Mouse (Mus musculus) thymus, adult 2 months (tissue): Measurements from ENCODE around the gene Trabd. TPM values are rescaled to one million over a fixed set of nuclear protein-coding genes. Genes with fewer than 3 reads are reported as not detected.

Experiments used
- DNase-seq: peaks from one replicate; pipeline ENCODE4 v3.0.0; 2021
- H3K27ac ChIP-seq: fragments of 200-500 bp; 2 replicates; pipeline ENCODE4 v1.5.1; 2012; ENCODE audit warnings: low read length, control low read depth; ENCODE audit not compliant: control insufficient read depth, insufficient read depth
- H3K27me3 ChIP-seq: fragments of 200-500 bp; 2 replicates; pipeline ENCODE4 v1.6.1; 2012; ENCODE audit warnings: mild to moderate bottlenecking, low read length, moderate library complexity, mixed read lengths; ENCODE audit not compliant: control insufficient read depth, insufficient read depth
- H3K36me3 ChIP-seq: fragments of 200-500 bp; 2 replicates; pipeline ENCODE4 v1.6.1; 2012; ENCODE audit warnings: mild to moderate bottlenecking, low read length, moderate library complexity; ENCODE audit not compliant: control insufficient read depth, insufficient read depth
- H3K4me1 ChIP-seq: fragments of 200-500 bp; replicated peaks from 2 replicates; pipeline ENCODE4 v1.6.1; 2012; ENCODE audit warnings: low read length; ENCODE audit not compliant: control insufficient read depth, insufficient read depth
- H3K4me3 ChIP-seq: fragments of 200-500 bp; 2 replicates; pipeline ENCODE4 v1.5.1; 2012; ENCODE audit warnings: mild to moderate bottlenecking, low read length, control low read depth, moderate library complexity; ENCODE audit not compliant: control insufficient read depth, insufficient read depth
- CTCF ChIP-seq: fragments of 200-500 bp; IDR thresholded peaks from 2 replicates; pipeline ENCODE4 v1.5.1; 2012; ENCODE audit warnings: mild to moderate bottlenecking, control low read depth, low read length, moderate library complexity, borderline replicate concordance; ENCODE audit not compliant: control insufficient read depth, poor library complexity, insufficient read depth; ENCODE audit errors: extremely low read depth
- POLR2A ChIP-seq: fragments of 200-500 bp; IDR thresholded peaks from 2 replicates; pipeline ENCODE4 v1.6.1; 2012; ENCODE audit warnings: mild to moderate bottlenecking, low read length, control low read depth, moderate library complexity; ENCODE audit not compliant: control insufficient read depth, poor library complexity, insufficient read depth; ENCODE audit errors: extremely low read depth
- WGBS: fragments of 180-500 bp; shearing (Covaris S2); methylation state at CpG from one replicate; pipeline ENCODE4 v1.1.7; 2018; 5-methylcytosine and 5-hydroxymethylcytosine counted together
- polyA plus RNA-seq: library from polyadenylated mRNA; depleted of rRNA; stranded (reverse); fragments of >200 nt; gene quantifications from 2 replicates; pipeline ENCODE4 v1.2.3, GENCODE M21; 2012

The Trabd gene
- polyA plus RNA-seq, 1 experiment, result 81.2 TPM

- Histone ChIP-seq H3K36me3 (no peaks in the 10 kb centered on the region), H3K27me3 (no peaks in the 10 kb centered on the region), H3K27ac (peak overlapping the region; percentile 16; the same call in 1 of the 2 replicates), H3K4me1 (peaks cover 37% of the 10 kb centered on the region), H3K4me3 (peak overlapping the region; percentile 97)
- WGBS, result under 1% methylated on average over 34 of the region's 39 CpGs
- TF ChIP-seq CTCF (no peak), POLR2A (peak; percentile 9; the same call in 1 of the 2 replicates)
- peak; percentile 48 for DNase-seq
These were observed 1.3 kb downstream of the Trabd start for GRCm38 (mm10) chr15:89076156-89076731.

DNA sequence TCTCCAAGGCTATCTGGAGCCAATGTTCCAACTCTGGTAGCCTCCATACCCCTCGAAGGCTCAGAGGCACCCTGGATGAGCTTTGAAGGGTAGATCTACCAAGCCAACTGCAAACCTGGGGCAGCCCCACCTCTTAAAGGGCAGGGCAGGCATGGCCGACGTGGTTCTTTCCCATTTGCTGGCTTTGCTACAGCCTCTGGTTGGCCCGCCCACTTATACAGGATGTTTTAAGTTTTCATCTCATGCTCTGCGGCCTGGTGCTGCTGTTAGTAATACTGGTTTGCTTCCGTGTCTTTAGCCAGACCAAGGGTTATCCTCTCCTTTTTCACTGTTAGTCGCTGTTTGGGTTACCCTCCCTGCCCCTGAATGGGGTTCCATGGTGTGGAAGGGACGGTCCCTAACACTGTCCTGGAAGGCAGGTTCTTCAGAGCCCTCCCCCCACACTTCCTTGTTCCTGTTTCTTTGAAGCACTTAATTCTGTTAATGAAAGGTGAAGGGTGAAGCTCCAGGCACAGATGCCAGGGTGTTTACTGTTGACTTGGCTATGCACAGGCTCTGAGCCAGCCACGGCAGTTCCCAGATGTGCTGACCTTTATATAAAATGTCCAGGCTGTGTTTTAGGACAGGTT, 3.4 kb downstream of the Trabd start:
- TF ChIP-seq POLR2A, result 0 out of 2 replicates have a peak, but pooled peaks have one; percentile 20
- TF ChIP-seq CTCF, result no peak
- WGBS, result 9% methylated on average over 9 of the region's 9 CpGs
- Histone ChIP-seq H3K4me3 (peak overlapping the region; percentile 50), H3K27me3 (no peaks in the 10 kb centered on the region), H3K4me1 (peaks cover 37% of the 10 kb centered on the region), H3K27ac (peak overlapping the region; percentile 73), H3K36me3 (peaks cover 6% of the 10 kb centered on the region)
- peak; percentile 72 for DNase-seq

GRCm38 (mm10) chr15:89083906-89084305, 9.0 kb downstream of the Trabd start:
- 95% methylated on average over 1 of the region's 1 CpGs for WGBS
- Histone ChIP-seq H3K27ac (no peak overlapping the region), H3K27me3 (no peaks in the 10 kb centered on the region), H3K4me3 (no peak overlapping the region), H3K36me3 (peaks cover 15% of the 10 kb centered on the region), H3K4me1 (peaks cover under 1% of the 10 kb centered on the region; the same call in 1 of the 2 replicates)
- DNase-seq, result no peak
- no peak for TF ChIP-seq CTCF
- no peak for TF ChIP-seq POLR2A

DNA sequence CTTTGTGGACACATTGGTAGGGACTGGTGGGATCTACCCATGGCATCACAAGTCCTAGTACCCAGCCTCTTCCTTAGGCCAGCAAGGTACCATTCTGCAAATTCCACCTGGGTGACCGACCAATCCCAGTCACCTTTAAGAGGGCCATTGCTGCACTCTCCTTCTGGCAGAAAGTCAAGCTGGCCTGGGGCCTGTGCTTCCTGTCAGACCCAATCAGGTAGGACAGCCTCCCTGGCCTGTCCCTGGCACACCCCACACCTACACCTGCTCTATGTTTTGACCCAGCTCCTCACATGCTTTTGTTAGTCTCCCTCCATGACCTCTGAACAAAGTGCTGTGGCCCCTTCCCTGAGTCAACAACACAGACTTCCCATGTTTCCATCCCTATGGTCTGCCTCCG, 9.9 kb downstream of the Trabd start:
- WGBS, result 98% methylated on average over 2 of the region's 2 CpGs
- H3K27me3 ChIP-seq, result no peaks in the 10 kb centered on the region
- peaks cover 15% of the 10 kb centered on the region for H3K36me3 ChIP-seq
- peaks cover 4% of the 10 kb centered on the region for H3K4me1 ChIP-seq
- no peak overlapping the region for H3K27ac ChIP-seq
- no peak for DNase-seq
- TF ChIP-seq CTCF (no peak), POLR2A (no peak)
- H3K4me3 ChIP-seq, result no peak overlapping the region

- DNase-seq, result peak; percentile 83
- Histone ChIP-seq H3K27ac (no peak within 1 kb of the TSS), H3K4me3 (peak within 1 kb of the TSS; percentile 66), H3K36me3 (peaks cover 9% of the 10 kb centered on the region; the same call in 1 of the 2 replicates), H3K27me3 (no peaks in the 10 kb centered on the region), H3K4me1 (peaks cover 13% of the 10 kb centered on the region)
- 2% methylated on average over 38 of the region's 38 CpGs for WGBS
- peak; percentile 73; the same call in 1 of the 2 replicates for TF ChIP-seq POLR2A
- TF ChIP-seq CTCF, result no peak
These were observed 13.8 kb downstream of the Trabd start, which contains the start of gene Selenoo for GRCm38 (mm10) chr15:89088607-89089247. Gene Selenoo (plus strand): TSS chr15:89089084.

GRCm38 (mm10) chr15:89089248-89090051, 14.5 kb downstream of the Trabd start:
- Histone ChIP-seq H3K4me1 (peaks cover 13% of the 10 kb centered on the region), H3K36me3 (peaks cover 8% of the 10 kb centered on the region), H3K4me3 (peak overlapping the region; percentile 66), H3K27ac (no peak overlapping the region), H3K27me3 (no peaks in the 10 kb centered on the region)
- DNase-seq, result peak; percentile 30
- no peak for TF ChIP-seq CTCF
- TF ChIP-seq POLR2A, result no peak
- WGBS, result 4% methylated on average over 65 of the region's 68 CpGs
